Mouse (Mus musculus) limb, embryonic 14.5 days (tissue): ENCODE data around the gene Pus1. TPM values are rescaled to one million over a fixed set of nuclear protein-coding genes. Genes with fewer than 3 reads are reported as not detected.

ENCODE experiments used
- ATAC-seq: fragments of 200-750 bp; cut with Nextera tagmentation; 2 replicates; pipeline ENCODE4 v1.8.0; 2017; ENCODE audit warnings: low read depth, moderate number of reproducible peaks, moderate TSS enrichment; ENCODE audit not compliant: low FRiP score
- DNase-seq: peaks from one replicate; pipeline ENCODE4 v3.0.0-alpha.2; 2015; ENCODE audit warnings: low spot score
- H3K27ac ChIP-seq: fragments of 300-500 bp; sonication (generic); replicated peaks from 2 replicates; pipeline ENCODE4 v1.5.1; 2014; ENCODE audit warnings: low read depth, mild to moderate bottlenecking, low read length, moderate library complexity, mixed read lengths
- H3K27me3 ChIP-seq: fragments of 300-500 bp; sonication (generic); 2 replicates; pipeline ENCODE4 v1.6.1; 2014; ENCODE audit warnings: low read length, mixed read lengths; ENCODE audit not compliant: control insufficient read depth, insufficient read depth
- H3K36me3 ChIP-seq: fragments of 300-500 bp; sonication (generic); 2 replicates; pipeline ENCODE4 v1.6.1; 2014; ENCODE audit warnings: mild to moderate bottlenecking, low read length, moderate library complexity, mixed read lengths; ENCODE audit not compliant: control insufficient read depth, insufficient read depth
- H3K4me1 ChIP-seq: fragments of 300-500 bp; sonication (generic); 2 replicates; pipeline ENCODE4 v1.6.1; 2014; ENCODE audit warnings: antibody characterized with exemption, low read length, mixed read lengths; ENCODE audit not compliant: control insufficient read depth, insufficient read depth
- H3K4me2 ChIP-seq: fragments of 300-500 bp; sonication (generic); replicated peaks from 2 replicates; pipeline ENCODE4 v1.6.1; 2014; ENCODE audit warnings: low read depth, mild to moderate bottlenecking, low read length, moderate library complexity; ENCODE audit not compliant: severe bottlenecking
- H3K4me3 ChIP-seq: fragments of 300-500 bp; sonication (generic); replicated peaks from 2 replicates; pipeline ENCODE4 v1.5.1; 2014; ENCODE audit warnings: low read length
- H3K9ac ChIP-seq: fragments of 300-500 bp; sonication (generic); 2 replicates; pipeline ENCODE4 v1.6.1; 2014; ENCODE audit warnings: mild to moderate bottlenecking, low read depth, low read length, moderate library complexity; ENCODE audit not compliant: severe bottlenecking
- H3K9me3 ChIP-seq: fragments of 300-500 bp; sonication (generic); 2 replicates; pipeline ENCODE4 v1.6.1; 2016; ENCODE audit warnings: low read length; ENCODE audit not compliant: control insufficient read depth
- POLR2A ChIP-seq: fragments of 200-500 bp; IDR thresholded peaks from 2 replicates; pipeline ENCODE4 v1.8.0; 2012; ENCODE audit warnings: inconsistent platforms, mild to moderate bottlenecking, moderate library complexity, borderline replicate concordance; ENCODE audit not compliant: insufficient read depth, insufficient read length; ENCODE audit errors: extremely low read depth
- whole genome bisulfite sequencing: fragments of 180-500 bp; shearing (Covaris S2); extraction: QIAGEN DNeasy Blood & Tissue Kit; methylation state at CpG from one replicate; pipeline ENCODE4 v1.1.7; 2014; 5-methylcytosine and 5-hydroxymethylcytosine counted together
- polyA plus RNA-seq, 2 experiments: library from polyadenylated mRNA; depleted of rRNA in 1 of 2; stranded (reverse) in 1 of 2; unstranded in 1 of 2; fragments of >200 nt; fragmentation: Nextera tagmentation in 1 of 2; extraction: Ambion mirVana in 1 of 2; gene quantifications; 2 replicates each; pipeline versions ENCODE4 v1.2.1 to v1.2.3; 2012 to 2014

The Pus1 gene
- polyA plus RNA-seq, 2 experiments: 20.9 to 30.6 TPM

DNA sequence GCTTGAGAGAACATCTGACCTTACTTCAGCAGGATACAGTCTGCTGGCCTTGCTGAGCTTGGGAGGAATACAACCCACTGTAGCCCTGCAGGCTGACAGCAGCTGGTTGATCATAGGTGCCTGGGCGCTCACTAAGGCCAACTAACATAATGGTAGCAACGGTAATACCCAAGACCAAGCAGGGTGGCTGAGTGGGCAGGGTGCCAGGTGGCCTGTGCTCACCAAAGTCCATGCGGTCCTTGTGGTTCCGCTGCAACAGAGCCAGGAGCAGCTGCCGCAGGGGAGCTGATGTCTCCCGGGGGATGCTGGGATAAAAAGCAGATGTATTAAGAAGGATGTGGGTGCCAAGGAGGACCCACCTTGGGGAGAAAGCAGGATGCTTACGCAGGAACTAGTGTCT, 13.9 kb upstream of the Pus1 start:
- Histone ChIP-seq H3K4me1 (no peaks in the 10 kb centered on the region), H3K36me3 (peaks cover 98% of the 10 kb centered on the region), H3K9ac (no peak overlapping the region), H3K4me3 (no peak overlapping the region), H3K27ac (no peak overlapping the region), H3K4me2 (no peak overlapping the region), H3K27me3 (no peaks in the 10 kb centered on the region), H3K9me3 (no peaks in the 10 kb centered on the region)
- ATAC-seq: no peak
- 86% methylated on average over 7 of the region's 7 CpGs for WGBS
- DNase-seq: no peak
- no peak for TF ChIP-seq POLR2A

DNA sequence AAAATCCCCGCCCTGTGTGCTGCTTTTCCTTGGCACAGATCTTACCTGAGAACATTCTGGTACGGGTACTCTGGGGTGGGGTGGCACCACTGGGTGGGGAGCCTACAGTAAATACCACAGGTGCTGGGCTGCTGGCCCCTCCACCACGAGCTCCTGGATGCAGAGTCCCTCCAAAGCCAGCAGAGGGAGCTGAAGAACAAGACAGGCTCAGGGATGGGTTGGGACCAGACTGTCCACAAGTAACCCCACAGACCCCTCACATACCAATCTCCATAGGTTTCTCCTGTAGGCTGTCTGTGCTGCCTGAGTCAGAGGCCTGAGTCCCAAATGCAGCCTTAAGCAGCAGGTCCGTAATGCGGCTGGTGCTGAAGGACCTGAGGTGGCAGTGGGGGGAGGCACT, 8.2 kb upstream of the Pus1 start:
- DNase-seq (peak; percentile 31), ATAC-seq (peak; percentile 48; the same call in 1 of the 2 replicates)
- H3K9me3 ChIP-seq: no peaks in the 10 kb centered on the region
- H3K27ac ChIP-seq: no peak overlapping the region
- peaks cover 91% of the 10 kb centered on the region for H3K36me3 ChIP-seq
- TF ChIP-seq POLR2A: no peak
- no peaks in the 10 kb centered on the region for H3K4me1 ChIP-seq
- no peak overlapping the region for H3K9ac ChIP-seq
- 61% methylated on average over 5 of the region's 5 CpGs for WGBS
- H3K4me3 ChIP-seq: no peak overlapping the region
- no peak overlapping the region for H3K4me2 ChIP-seq
- H3K27me3 ChIP-seq: no peaks in the 10 kb centered on the region

DNA sequence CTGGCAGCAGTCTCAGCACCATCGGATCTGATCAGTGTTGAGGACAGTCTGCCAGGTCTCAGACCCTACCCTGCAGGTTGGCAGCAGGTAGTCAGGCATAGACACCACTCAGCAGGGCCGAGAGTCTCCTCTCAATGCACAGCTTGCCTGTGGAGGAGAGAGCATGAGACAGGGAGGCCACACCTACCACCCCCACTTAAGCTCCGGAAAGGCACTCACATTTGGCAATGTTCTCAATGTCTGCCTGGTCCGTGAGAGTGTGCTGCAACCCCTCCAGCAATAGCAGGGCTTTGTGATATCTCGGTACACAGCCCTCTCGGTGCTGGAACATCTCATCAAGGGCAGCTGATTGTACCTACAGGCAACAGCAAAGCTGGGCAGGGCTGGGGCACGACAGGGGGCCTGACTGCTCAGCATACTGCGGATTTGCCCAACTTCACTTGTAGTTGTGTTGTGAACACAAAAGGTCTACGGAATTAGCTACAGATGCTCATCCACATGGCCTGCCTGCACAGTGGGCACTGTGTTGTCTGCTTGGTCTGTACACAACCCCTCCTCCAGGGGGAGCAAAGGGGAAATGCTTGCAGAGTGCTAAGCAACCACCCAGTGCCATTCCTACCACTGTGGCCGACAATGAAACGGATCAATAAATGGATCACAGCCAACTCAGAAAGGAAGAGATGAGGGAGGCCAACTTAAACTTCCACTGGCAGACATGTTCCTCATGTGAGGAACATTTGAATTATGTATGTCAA, 5.8 kb upstream of the Pus1 start:
- TF ChIP-seq POLR2A: no peak
- Histone ChIP-seq H3K9me3 (no peaks in the 10 kb centered on the region), H3K27ac (no peak overlapping the region), H3K27me3 (no peaks in the 10 kb centered on the region), H3K9ac (no peak overlapping the region), H3K36me3 (peaks cover 67% of the 10 kb centered on the region), H3K4me1 (no peaks in the 10 kb centered on the region), H3K4me3 (no peak overlapping the region), H3K4me2 (no peak overlapping the region)
- DNase-seq (no peak), ATAC-seq (no peak)
- 80% methylated on average over 11 of the region's 11 CpGs for WGBS

DNA sequence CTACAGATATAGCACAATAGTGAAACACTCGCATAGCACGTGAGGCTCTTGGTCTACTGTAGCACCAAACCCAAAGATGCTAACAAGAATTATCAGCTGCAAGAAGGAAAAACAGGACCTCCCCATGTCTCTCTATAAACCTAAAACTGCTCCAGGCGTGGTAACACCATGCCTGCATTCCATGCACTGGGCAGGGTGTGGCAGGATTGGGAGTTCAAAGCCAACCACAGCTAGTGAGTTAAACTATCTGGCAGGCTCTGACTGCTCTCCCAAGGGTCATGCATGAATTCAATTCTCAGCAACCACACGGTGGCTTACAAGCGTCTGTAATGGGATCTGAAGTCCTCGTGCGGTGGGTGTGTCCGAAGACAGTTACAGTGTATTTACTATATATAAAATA, 2.7 kb upstream of the Pus1 start:
- Histone ChIP-seq H3K27ac (no peak overlapping the region), H3K4me2 (no peak overlapping the region), H3K27me3 (no peaks in the 10 kb centered on the region), H3K9ac (no peak overlapping the region), H3K9me3 (no peaks in the 10 kb centered on the region), H3K4me3 (no peak overlapping the region), H3K4me1 (peaks cover 6% of the 10 kb centered on the region; the same call in 1 of the 2 replicates), H3K36me3 (peaks cover 40% of the 10 kb centered on the region)
- 67% methylated on average over 8 of the region's 8 CpGs for WGBS
- DNase-seq: no peak
- ATAC-seq: no peak
- no peak for TF ChIP-seq POLR2A

DNA sequence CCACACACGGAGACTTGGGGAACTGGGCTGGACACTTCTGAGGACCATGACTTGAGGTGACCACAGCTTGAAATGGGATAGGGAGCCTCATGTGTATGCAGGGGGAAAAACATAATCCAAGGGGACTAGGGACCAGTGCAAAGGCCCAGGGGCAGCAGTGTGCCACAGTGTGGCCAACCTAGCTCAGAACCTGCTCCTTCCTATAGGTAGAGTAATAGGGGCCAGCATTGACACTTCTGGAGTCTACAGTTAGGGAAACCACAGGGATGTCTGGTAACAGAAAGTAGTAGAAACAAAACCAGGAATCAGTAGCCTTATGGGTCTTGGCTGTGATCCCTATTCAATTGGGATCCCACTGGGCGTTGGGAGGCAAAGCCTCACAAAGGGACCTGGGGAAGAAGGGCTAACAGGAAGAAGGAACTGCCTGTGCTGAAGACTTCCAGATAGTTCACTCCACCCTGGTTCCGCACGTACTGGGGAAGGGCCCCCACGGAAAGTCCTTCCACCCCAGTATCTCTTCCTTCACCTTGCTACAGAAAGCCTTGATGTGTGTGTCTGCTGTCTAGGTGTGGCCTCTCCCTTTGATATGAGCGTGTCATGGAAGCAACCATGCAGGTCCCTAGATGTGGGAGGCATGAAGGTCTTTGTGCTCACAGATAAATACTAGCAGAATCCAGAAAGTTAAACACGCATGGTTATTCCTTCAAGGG, 1.2 kb upstream of the Pus1 start:
- Histone ChIP-seq H3K4me3 (no peak overlapping the region), H3K4me2 (no peak overlapping the region), H3K4me1 (peaks cover 6% of the 10 kb centered on the region; the same call in 1 of the 2 replicates), H3K36me3 (peaks cover 40% of the 10 kb centered on the region), H3K9me3 (no peaks in the 10 kb centered on the region), H3K9ac (no peak overlapping the region), H3K27ac (no peak overlapping the region), H3K27me3 (no peaks in the 10 kb centered on the region)
- TF ChIP-seq POLR2A: no peak
- 83% methylated on average over 7 of the region's 7 CpGs for WGBS
- no peak for DNase-seq
- no peak for ATAC-seq
